Mouse (Mus musculus) heart, adult 9 months (tissue): ENCODE measurements around the gene Hectd1.

Source experiments
- DNase-seq, 2 experiments: peaks; one replicate each; pipeline ENCODE4 v3.0.0; 2022; ENCODE audit warnings: low spot score in 2 of 2

The Hectd1 gene

GRCm38 (mm10) chr12:51768702-51769101 lies 60.6 kb downstream of the Hectd1 start:
- peak; percentile 6 to 21 for DNase-seq

- no peak for DNase-seq
Observed at GRCm38 (mm10) chr12:51767454-51767853, 61.9 kb downstream of the Hectd1 start.

GRCm38 (mm10) chr12:51759374-51759773 lies 70.0 kb downstream of the Hectd1 start:
- no peak for DNase-seq

GRCm38 (mm10) chr12:51756599-51756961 lies 72.8 kb downstream of the Hectd1 start:
- no peak for DNase-seq

GRCm38 (mm10) chr12:51755938-51756598 lies 73.3 kb downstream of the Hectd1 start:
- no peak for DNase-seq

GRCm38 (mm10) chr12:51747348-51747747 lies 82.0 kb downstream of the Hectd1 start:
- DNase-seq, result no peak

- no peak for DNase-seq
Observed at GRCm38 (mm10) chr12:51744957-51745356, 84.4 kb downstream of the Hectd1 start.

GRCm38 (mm10) chr12:51741690-51742089 lies 87.6 kb downstream of the Hectd1 start:
- peak in 1 of 2 experiments; percentile 22 for DNase-seq

- no peak for DNase-seq
Observed at GRCm38 (mm10) chr12:51736807-51737206, 92.5 kb downstream of the Hectd1 start.

- no peak for DNase-seq
Observed at GRCm38 (mm10) chr12:51736381-51736780, 93.0 kb downstream of the Hectd1 start.

- DNase-seq, result no peak
Observed at GRCm38 (mm10) chr12:51735840-51736271, 93.5 kb downstream of the Hectd1 start.

GRCm38 (mm10) chr12:51734605-51735211 lies 94.6 kb downstream of the Hectd1 start:
- no peak for DNase-seq

GRCm38 (mm10) chr12:51729827-51730226 lies 99.5 kb downstream of the Hectd1 start:
- DNase-seq, result no peak

- DNase-seq, result peak; percentile 77 to 81
Observed at GRCm38 (mm10) chr12:51729058-51729457, 100.3 kb downstream of the Hectd1 start.

GRCm38 (mm10) chr12:51721836-51722235 lies 107.5 kb downstream of the Hectd1 start:
- no peak for DNase-seq

GRCm38 (mm10) chr12:51718617-51719016 lies 110.7 kb downstream of the Hectd1 start:
- DNase-seq, result no peak

GRCm38 (mm10) chr12:51712685-51713084 lies 116.7 kb downstream of the Hectd1 start:
- DNase-seq, result no peak

GRCm38 (mm10) chr12:51710154-51710553 lies 119.2 kb downstream of the Hectd1 start:
- no peak for DNase-seq

- no peak for DNase-seq
Observed at GRCm38 (mm10) chr12:51709741-51710140, 119.6 kb downstream of the Hectd1 start.

GRCm38 (mm10) chr12:51708941-51709686 lies 120.2 kb downstream of the Hectd1 start:
- DNase-seq, result peak; percentile 58 to 75

- DNase-seq, result no peak
Observed at GRCm38 (mm10) chr12:51706673-51707235, 122.6 kb downstream of the Hectd1 start.

- DNase-seq, result no peak
Observed at GRCm38 (mm10) chr12:51705778-51706177, 123.6 kb downstream of the Hectd1 start.
